Mouse (Mus musculus): ENCODE measurements around the gene Wnt10a.

The Wnt10a gene

DNA sequence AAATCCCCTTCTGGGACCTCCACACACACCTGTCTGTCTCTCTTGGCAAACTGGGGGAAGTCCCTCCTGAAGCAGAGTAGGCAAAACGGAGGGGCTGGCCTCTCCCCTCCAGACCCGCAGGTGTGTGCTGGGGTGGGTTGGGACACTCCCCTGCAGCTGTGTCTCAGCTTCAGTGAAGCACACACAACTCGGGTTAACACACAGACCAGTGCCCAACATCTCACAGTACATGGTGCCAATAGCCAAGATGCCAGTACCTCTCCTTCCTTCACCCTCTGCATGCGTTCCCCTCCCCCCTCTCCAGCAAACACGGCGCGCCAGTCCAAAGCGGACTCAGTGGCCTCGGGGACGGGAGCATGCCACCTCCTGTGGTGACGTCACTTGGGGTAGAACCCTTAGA is at the start of gene Wnt10a:
TSS of gene Wnt10a (plus strand) at position 268 of the 400 bp plus-strand sequence.
- no peak for DNase-seq (ENCODE audit: low spot score)

GRCm38 (mm10) chr1:74747335-74747734 is 44.0 kb upstream of the Wnt10a start:
- no peak for DNase-seq (ENCODE audit: low spot score)

- peak; percentile 54 for DNase-seq (ENCODE audit: low spot score)
Measured at GRCm38 (mm10) chr1:74748643-74749271, 42.6 kb upstream of the Wnt10a start, which contains the start of gene Prkag3. Gene Prkag3, minus strand, starts transcription at chr1:74749221.

- peak; percentile 75 for DNase-seq (ENCODE audit: low spot score)
Measured at GRCm38 (mm10) chr1:74749301-74749700, 42.0 kb upstream of the Wnt10a start.

- DNase-seq (ENCODE audit: low spot score): no peak
Measured at GRCm38 (mm10) chr1:74750683-74751082, 40.6 kb upstream of the Wnt10a start.

DNA sequence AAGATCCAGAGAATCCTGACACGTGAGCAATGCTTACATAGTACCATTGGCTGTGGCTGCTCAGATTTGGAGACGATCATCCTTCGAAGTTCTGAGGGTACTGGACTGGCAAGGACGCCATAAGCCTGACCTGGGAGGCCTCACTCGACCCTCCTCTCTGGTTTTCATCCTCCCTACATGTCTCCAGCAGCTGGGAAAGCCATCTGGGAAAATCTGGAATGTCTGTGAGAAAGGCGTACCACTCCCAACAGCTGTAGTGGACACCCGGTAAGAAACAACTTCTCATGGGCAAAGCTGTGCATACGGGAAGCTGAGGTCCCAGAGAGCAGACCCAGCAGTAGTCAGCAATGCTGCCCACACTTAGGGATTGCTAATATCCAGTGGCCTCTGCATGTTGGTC is 39.2 kb upstream of the Wnt10a start:
- DNase-seq (ENCODE audit: low spot score): no peak

DNA sequence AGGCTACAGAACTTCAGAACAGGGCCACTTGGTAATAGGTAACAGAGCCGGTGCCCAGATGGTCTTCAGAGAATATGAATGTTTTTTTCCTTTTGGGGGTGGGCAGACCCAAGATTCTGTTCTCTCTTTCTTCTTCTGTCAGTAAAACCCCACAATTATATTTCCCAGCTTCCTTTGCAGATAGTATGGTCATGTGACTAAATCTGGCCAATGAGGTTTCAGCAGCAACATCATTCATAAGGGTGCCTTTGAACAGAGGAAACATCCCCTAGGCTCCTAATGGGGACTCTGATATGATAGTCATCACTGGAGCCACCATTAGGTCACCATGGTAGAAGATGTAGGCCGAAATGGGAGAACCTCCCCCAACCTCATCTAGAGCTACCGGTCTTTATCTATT is 38.5 kb upstream of the Wnt10a start:
- DNase-seq (ENCODE audit: low spot score): no peak

- DNase-seq (ENCODE audit: low spot score): no peak
Measured at GRCm38 (mm10) chr1:74753266-74753974, 37.9 kb upstream of the Wnt10a start.

DNA sequence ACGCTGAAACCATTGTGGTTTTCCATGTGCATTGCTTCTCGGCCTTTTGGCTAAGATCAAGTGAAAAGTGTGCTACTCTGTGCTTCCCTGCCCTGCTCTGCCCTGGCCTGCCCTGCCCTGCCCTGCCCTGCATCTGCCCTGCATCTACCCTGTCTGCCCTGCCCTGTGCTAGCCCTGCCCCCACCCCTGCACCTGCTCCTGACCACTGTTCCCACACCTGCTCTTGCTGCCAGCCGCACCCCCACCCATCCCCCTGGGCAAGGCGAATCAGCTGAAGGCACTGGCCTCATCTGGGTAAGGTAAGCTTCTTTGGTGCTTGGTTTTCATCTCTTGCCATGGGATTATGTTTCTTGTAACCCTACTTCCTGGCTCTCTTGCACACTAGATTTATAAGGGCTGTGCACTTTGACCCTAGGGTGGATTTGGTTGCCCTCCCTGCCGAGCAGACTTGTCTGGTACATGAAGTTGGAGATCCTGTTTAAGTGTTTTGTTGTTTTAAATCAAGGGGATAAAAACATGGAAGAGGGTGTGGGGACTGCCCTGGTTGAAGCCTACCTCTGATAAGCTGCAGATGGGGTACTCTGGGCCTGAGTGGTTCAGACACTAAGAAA is 37.0 kb upstream of the Wnt10a start:
- DNase-seq (ENCODE audit: low spot score): no peak

- DNase-seq (ENCODE audit: low spot score): peak; percentile 61
Measured at GRCm38 (mm10) chr1:74759773-74760172, 31.5 kb upstream of the Wnt10a start.

DNA sequence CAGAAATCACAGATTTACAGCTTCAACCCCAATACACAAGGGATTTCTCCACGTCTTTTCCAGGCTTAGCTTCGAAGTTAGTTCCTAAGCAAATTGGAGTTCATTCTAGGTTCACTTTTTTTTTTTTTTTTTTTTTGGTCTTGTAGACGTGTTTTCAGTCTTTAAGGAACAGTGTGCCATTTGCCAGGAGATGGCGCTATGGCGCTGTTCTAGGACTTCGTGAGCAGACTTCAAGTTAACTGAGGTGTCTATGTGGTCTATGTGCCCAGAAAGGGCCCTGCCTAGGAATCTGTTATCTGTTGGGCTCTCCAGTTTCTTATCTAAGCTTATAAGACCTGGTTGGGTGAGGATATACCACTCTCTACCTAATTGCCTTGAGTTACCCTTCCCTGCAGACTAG is 28.2 kb upstream of the Wnt10a start:
- DNase-seq (ENCODE audit: low spot score): peak; percentile 61

DNA sequence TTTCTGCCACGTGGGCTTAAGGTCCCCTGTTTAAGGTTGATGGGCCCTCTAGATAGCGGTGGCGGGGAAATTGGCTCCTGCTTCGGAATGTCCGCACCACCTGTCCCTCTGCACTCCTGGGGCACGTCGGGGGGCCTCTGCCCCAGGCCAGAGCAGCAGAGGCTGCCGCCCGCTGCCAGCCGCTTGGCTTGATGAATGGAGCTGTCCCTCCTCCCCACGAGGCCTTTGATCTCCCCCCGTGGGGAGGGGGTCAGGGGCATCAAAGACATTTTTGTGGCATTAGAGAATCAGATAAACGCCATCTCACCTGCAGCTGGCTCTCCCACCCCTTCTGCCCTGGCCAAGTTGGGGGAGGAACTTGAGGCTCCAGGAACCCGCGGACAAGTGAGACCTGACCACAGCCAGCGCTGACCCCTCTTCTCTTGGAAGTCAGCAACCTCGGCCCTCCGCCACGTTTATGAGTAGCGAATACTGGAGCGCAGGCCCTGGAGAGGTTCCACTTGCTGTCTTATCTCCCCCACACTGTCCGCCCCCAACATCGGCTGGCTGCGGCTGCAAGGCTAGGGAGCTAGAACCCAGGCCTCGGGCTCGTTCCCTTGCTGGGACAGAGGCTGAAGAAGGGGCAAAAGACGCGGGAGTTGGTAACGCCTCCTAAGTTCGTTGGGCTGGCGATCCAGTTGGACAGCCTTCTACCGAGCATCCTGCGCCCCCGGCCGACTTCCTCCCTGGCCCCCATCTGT is 20.4 kb upstream of the Wnt10a start:
- no peak for DNase-seq (ENCODE audit: low spot score)

- no peak for DNase-seq (ENCODE audit: low spot score)
Measured at GRCm38 (mm10) chr1:74771467-74771844, 19.9 kb upstream of the Wnt10a start.

GRCm38 (mm10) chr1:74771845-74771930 is 19.6 kb upstream of the Wnt10a start, which contains the start of gene Wnt6:
Gene Wnt6, plus strand, starts transcription at chr1:74771892.
- no peak for DNase-seq (ENCODE audit: low spot score)

GRCm38 (mm10) chr1:74771931-74772620 is 19.2 kb upstream of the Wnt10a start:
- no peak for DNase-seq (ENCODE audit: low spot score)

- DNase-seq (ENCODE audit: low spot score): peak; percentile 88
Measured at GRCm38 (mm10) chr1:74773136-74773535, 18.2 kb upstream of the Wnt10a start.

- DNase-seq (ENCODE audit: low spot score): no peak
Measured at GRCm38 (mm10) chr1:74774062-74774461, 17.3 kb upstream of the Wnt10a start.

GRCm38 (mm10) chr1:74775816-74776215 is 15.5 kb upstream of the Wnt10a start:
- no peak for DNase-seq (ENCODE audit: low spot score)

DNA sequence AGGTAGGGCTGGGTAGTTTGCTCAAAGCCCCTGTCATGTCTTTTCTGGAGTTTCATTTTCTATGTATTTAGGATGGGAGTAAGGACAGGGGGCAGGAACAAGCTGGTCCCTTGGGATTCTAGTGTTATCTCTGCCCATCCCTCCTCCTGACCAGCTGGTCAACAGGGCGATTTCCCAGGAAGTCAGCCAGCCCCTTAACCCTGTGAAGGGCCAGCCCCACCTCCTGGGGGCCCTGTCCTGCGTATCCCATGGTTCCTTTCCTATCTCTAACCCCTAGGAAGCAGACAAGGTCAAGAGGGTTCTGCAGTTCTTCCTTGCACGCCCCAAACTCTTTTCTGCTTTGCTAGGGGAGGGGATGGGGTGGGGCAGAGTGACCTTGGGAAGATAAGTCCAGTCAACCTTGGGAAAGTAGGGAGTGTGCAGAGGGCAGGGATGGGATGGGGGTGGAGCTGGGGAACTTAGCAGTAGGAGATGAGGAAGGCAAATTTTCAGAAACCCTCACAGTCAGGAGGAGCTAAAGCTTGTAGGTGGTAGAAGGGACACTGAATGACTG is 12.3 kb upstream of the Wnt10a start:
- DNase-seq (ENCODE audit: low spot score): no peak

GRCm38 (mm10) chr1:74782045-74782444 is 9.3 kb upstream of the Wnt10a start:
- no peak for DNase-seq (ENCODE audit: low spot score)

GRCm38 (mm10) chr1:74783554-74783953 is 7.8 kb upstream of the Wnt10a start:
- no peak for DNase-seq (ENCODE audit: low spot score)

GRCm38 (mm10) chr1:74784041-74784759 is 7.1 kb upstream of the Wnt10a start:
- peak; percentile 37 for DNase-seq (ENCODE audit: low spot score)
